Mouse (Mus musculus): ENCODE data around the gene Gns. TPM values are rescaled to one million over a fixed set of nuclear protein-coding genes. Genes with fewer than 3 reads are reported as not detected.

Gns gene
- 100 to 1,000 TPM; 260 to 315 TPM for total RNA-seq (2023)

GRCm38 (mm10) chr10:121364801-121365564 is at the start of gene Gns:
Gns (plus strand) TSS chr10:121365090.

GRCm38 (mm10) chr10:121351066-121351581 is 13.8 kb upstream of the Gns start, which contains the start of gene Tbc1d30:
Tbc1d30 (minus strand) TSS chr10:121351278.

Other genes with a start within 250 kb of the Gns start
- gene Tbc1d30, start 13.8 kb upstream of the Gns start, total RNA-seq (2023): 1 to 10 TPM; 3.5 to 4.0 TPM
- gene Rassf3, start 111.3 kb downstream of the Gns start, total RNA-seq (2023): 10 to 100 TPM; 70.3 to 80.2 TPM
- gene Tbk1, start 221.7 kb downstream of the Gns start, total RNA-seq (2023): 10 to 100 TPM; 81.1 to 84.0 TPM